Mouse (Mus musculus) myocyte (in vitro differentiated cells): ENCODE results near the gene Tmem178. TPM values are rescaled to one million over a fixed set of nuclear protein-coding genes. Genes with fewer than 3 reads are reported as not detected.

Experiments
- H3K27me3 ChIP-seq: one replicate; pipeline ENCODE4 v1.6.1; 2011; ENCODE audit not compliant: control insufficient read depth, insufficient read depth, insufficient read length
- H3K36me3 ChIP-seq: one replicate; pipeline ENCODE4 v1.6.1; 2011; ENCODE audit not compliant: control insufficient read depth, insufficient read depth
- H3K4me2 ChIP-seq: one replicate; pipeline ENCODE4 v1.6.1; 2011; ENCODE audit warnings: low read depth, control low read depth
- H3K4me3 ChIP-seq: one replicate; pipeline ENCODE4 v1.5.1; 2011; ENCODE audit warnings: mild to moderate bottlenecking, control low read depth, moderate library complexity
- H3K79me2 ChIP-seq: one replicate; pipeline ENCODE4 v1.6.1; 2011; ENCODE audit not compliant: control insufficient read depth, insufficient read depth
- H3ac ChIP-seq: one replicate; pipeline ENCODE4 v1.6.1; 2011; ENCODE audit not compliant: control insufficient read depth, insufficient read length
- CEBPB ChIP-seq: IDR thresholded peaks from 2 replicates; pipeline ENCODE4 v1.6.1; 2011; ENCODE audit warnings: mild to moderate bottlenecking, moderate library complexity; ENCODE audit not compliant: poor library complexity, insufficient read depth, severe bottlenecking
- E2F4 ChIP-seq: IDR thresholded peaks from one replicate; pipeline ENCODE4 v1.6.1; 2011; ENCODE audit warnings: mild to moderate bottlenecking, control low read depth, moderate library complexity; ENCODE audit not compliant: insufficient read depth
- MAX ChIP-seq: IDR thresholded peaks from one replicate; pipeline ENCODE4 v1.6.1; 2011; ENCODE audit warnings: low read depth, mild to moderate bottlenecking, control low read depth
- MYOD1 ChIP-seq, 3 experiments: IDR thresholded peaks; one replicate each; pipeline ENCODE4 v1.6.1; 2011; ENCODE audit warnings: control low read depth in 2 of 3, low read depth in 2 of 3, mild to moderate bottlenecking in 2 of 3, moderate library complexity in 1 of 3; ENCODE audit not compliant: insufficient read length in 2 of 3, control insufficient read depth in 1 of 3
- MYOG ChIP-seq, 3 experiments: IDR thresholded peaks; one replicate each; pipeline ENCODE4 v1.6.1; 2011; ENCODE audit warnings: control low read depth in 2 of 3, low read depth in 2 of 3, mild to moderate bottlenecking in 2 of 3; ENCODE audit not compliant: insufficient read length in 2 of 3, control insufficient read depth in 1 of 3, insufficient read depth in 1 of 3
- POLR2A ChIP-seq: IDR thresholded peaks from one replicate; pipeline ENCODE4 v1.6.1; 2011; ENCODE audit warnings: low read depth, mild to moderate bottlenecking, control low read depth, moderate library complexity; ENCODE audit not compliant: insufficient read length
- POLR2AphosphoS2 ChIP-seq: IDR thresholded peaks from one replicate; pipeline ENCODE4 v1.6.1; 2011; ENCODE audit warnings: low read depth, control low read depth; ENCODE audit not compliant: insufficient read length
- REST ChIP-seq: IDR thresholded peaks from one replicate; pipeline ENCODE4 v1.6.1; 2011; ENCODE audit warnings: mild to moderate bottlenecking, control low read depth, moderate library complexity; ENCODE audit not compliant: insufficient read depth, insufficient read length
- SRF ChIP-seq: IDR thresholded peaks from one replicate; pipeline ENCODE4 v1.6.1; 2011; ENCODE audit warnings: low read depth; ENCODE audit not compliant: control insufficient read depth, insufficient read length
- TCF12 ChIP-seq: IDR thresholded peaks from one replicate; pipeline ENCODE4 v1.6.1; 2011; ENCODE audit warnings: mild to moderate bottlenecking, control low read depth; ENCODE audit not compliant: poor library complexity, insufficient read depth, severe bottlenecking
- TCF3 ChIP-seq: IDR thresholded peaks from one replicate; pipeline ENCODE4 v1.6.1; 2011; ENCODE audit warnings: low read depth, control low read depth; ENCODE audit not compliant: insufficient read length
- USF1 ChIP-seq: IDR thresholded peaks from one replicate; pipeline ENCODE4 v1.6.1; 2011; ENCODE audit warnings: low read depth, mild to moderate bottlenecking, control low read depth, moderate library complexity
- polyA plus RNA-seq: library from polyadenylated mRNA; unstranded; fragments of >200 nt; fragmentation: generic; extraction: Trizol; gene quantifications from one replicate; pipeline ENCODE4 v1.2.1, GENCODE M21; 2012; ENCODE audit warnings: missing spikeins

The Tmem178 gene
- polyA plus RNA-seq, 1 experiment: not detected

DNA sequence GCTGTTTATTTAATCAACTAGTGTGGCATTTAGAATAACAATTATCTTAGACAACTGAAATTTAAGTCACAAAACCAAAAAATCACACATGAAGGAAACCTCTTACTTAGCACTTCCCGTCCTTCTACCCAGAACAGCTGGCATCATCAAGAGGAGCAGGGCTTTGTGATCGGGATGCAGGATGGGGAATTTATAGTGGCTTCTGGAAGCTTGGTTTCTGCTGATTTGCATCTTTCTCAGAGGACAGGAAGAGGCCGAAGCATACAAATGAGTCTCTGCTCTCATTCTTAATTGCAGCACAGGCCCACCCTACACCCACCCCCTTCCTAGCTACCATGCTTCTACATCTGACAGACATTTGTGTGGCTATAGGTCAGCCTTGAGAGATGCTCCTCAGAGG lies 99.9 kb downstream of the Tmem178 start:
- Histone ChIP-seq H3ac (no peak overlapping the region), H3K4me2 (no peak overlapping the region), H3K27me3 (no peaks in the 10 kb centered on the region), H3K36me3 (no peaks in the 10 kb centered on the region), H3K79me2 (no peaks in the 10 kb centered on the region), H3K4me3 (no peak overlapping the region)
- no peak for TF ChIP-seq CEBPB
- no peak for TF ChIP-seq USF1
- no peak for TF ChIP-seq POLR2AphosphoS2
- no peak for TF ChIP-seq TCF3
- no peak for TF ChIP-seq SRF
- no peak for TF ChIP-seq E2F4
- no peak for TF ChIP-seq MAX
- no peak for TF ChIP-seq MYOG (IDR thresholded peaks at IDR 0.05; ENCODE audit: control insufficient read depth in 1 of 3, insufficient read depth in 1 of 3, insufficient read length in 2 of 3, low read depth in 2 of 3)
- no peak for TF ChIP-seq TCF12

DNA sequence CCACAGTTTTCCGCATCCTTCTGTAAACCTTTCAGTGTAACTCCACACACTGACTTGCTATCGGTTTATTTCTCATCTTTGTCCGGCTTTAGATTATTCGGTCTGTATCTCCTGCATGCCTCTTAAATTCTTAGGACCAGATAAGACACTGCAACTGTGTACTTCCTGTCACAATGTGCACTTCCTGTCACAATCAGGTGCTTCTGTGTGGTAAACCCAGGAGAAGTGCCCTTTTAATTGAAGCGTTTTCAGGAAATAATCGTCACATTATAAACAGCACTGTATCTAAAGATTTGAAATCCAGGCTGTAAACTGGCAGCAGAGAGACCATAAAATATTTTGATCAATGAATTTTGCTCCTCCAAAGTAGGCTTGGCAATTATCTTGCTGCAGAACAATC lies 100.7 kb downstream of the Tmem178 start:
- Histone ChIP-seq H3K4me2 (no peak overlapping the region), H3ac (no peak overlapping the region), H3K4me3 (no peak overlapping the region), H3K27me3 (no peaks in the 10 kb centered on the region), H3K79me2 (no peaks in the 10 kb centered on the region), H3K36me3 (no peaks in the 10 kb centered on the region)
- TF ChIP-seq E2F4 (no peak), POLR2AphosphoS2 (no peak), MYOD1 (IDR thresholded peaks at IDR 0.05; ENCODE audit: control insufficient read depth in 1 of 3, insufficient read length in 2 of 3, low read depth in 2 of 3) (no peak)

- H3K36me3 ChIP-seq: no peaks in the 10 kb centered on the region
Measured at GRCm38 (mm10) chr17:81045525-81046150, 101.2 kb downstream of the Tmem178 start.

GRCm38 (mm10) chr17:81047930-81048564 lies 103.6 kb downstream of the Tmem178 start:
- Histone ChIP-seq H3K4me3 (no peak overlapping the region), H3K4me2 (no peak overlapping the region), H3K79me2 (no peaks in the 10 kb centered on the region), H3ac (no peak overlapping the region), H3K36me3 (peaks cover 3% of the 10 kb centered on the region), H3K27me3 (no peaks in the 10 kb centered on the region)
- TF ChIP-seq E2F4 (no peak), TCF3 (no peak), MYOG (IDR thresholded peaks at IDR 0.05; ENCODE audit: control insufficient read depth in 1 of 3, insufficient read depth in 1 of 3, insufficient read length in 2 of 3, low read depth in 2 of 3) (no peak), MYOD1 (IDR thresholded peaks at IDR 0.05; ENCODE audit: control insufficient read depth in 1 of 3, insufficient read length in 2 of 3, low read depth in 2 of 3) (no peak), TCF12 (no peak), POLR2A (no peak), MAX (no peak), POLR2AphosphoS2 (no peak), USF1 (no peak), REST (no peak), CEBPB (no peak), SRF (no peak)

More at GRCm38 (mm10) chr17:81045525-81046150, 101.2 kb downstream of the Tmem178 start:
- H3K27me3 ChIP-seq: no peaks in the 10 kb centered on the region
- no peak overlapping the region for H3K4me2 ChIP-seq
- H3K79me2 ChIP-seq: no peaks in the 10 kb centered on the region
- no peak overlapping the region for H3K4me3 ChIP-seq
- no peak overlapping the region for H3ac ChIP-seq
- TF ChIP-seq MYOG (IDR thresholded peaks at IDR 0.05; ENCODE audit: control insufficient read depth in 1 of 3, insufficient read depth in 1 of 3, insufficient read length in 2 of 3, low read depth in 2 of 3) (no peak), TCF12 (no peak), E2F4 (no peak), MAX (no peak), SRF (no peak), USF1 (no peak), REST (no peak), CEBPB (no peak), MYOD1 (IDR thresholded peaks at IDR 0.05; ENCODE audit: control insufficient read depth in 1 of 3, insufficient read length in 2 of 3, low read depth in 2 of 3) (no peak), TCF3 (no peak), POLR2A (no peak), POLR2AphosphoS2 (no peak)

Other genes starting within 250 kb of the Tmem178 start
- 2.8 TPM for gene Map4k3, start 216.1 kb upstream of the Tmem178 start, polyA plus RNA-seq
- 2.1 TPM for gene Thumpd2, start 120.5 kb downstream of the Tmem178 start, polyA plus RNA-seq